Mouse (Mus musculus) adrenal gland, adult 18-20 months (tissue): Measurements from ENCODE around the gene Elfn1. TPM values are rescaled to one million over a fixed set of nuclear protein-coding genes. Genes with fewer than 3 reads are reported as not detected.
"Not testable (repeated sequence)": the region's sequence is repeated elsewhere in the genome, so short reads cannot be mapped to it uniquely, and the experiment has no call there.

Source experiments
- DNase-seq, 2 experiments: peaks; one replicate each; pipeline ENCODE4 v3.0.0; 2021 to 2022; ENCODE audit warnings: low spot score in 2 of 2
- total RNA-seq, 2 experiments: library from RNA; stranded (reverse); gene quantifications; 1 replicate in 1 of 2; 2 replicates in 1 of 2; pipeline ENCODE4 v1.2.3; 2021

Gene Elfn1
- total RNA-seq, 2 experiments from 2014 or later = 0.10 to 19.6 TPM

GRCm38 (mm10) chr5:139969151-139969948 lies 61.6 kb downstream of the Elfn1 start:
- no peak for DNase-seq

GRCm38 (mm10) chr5:139970186-139970631 lies 62.5 kb downstream of the Elfn1 start:
- peak; percentile 53 to 55 for DNase-seq

DNA sequence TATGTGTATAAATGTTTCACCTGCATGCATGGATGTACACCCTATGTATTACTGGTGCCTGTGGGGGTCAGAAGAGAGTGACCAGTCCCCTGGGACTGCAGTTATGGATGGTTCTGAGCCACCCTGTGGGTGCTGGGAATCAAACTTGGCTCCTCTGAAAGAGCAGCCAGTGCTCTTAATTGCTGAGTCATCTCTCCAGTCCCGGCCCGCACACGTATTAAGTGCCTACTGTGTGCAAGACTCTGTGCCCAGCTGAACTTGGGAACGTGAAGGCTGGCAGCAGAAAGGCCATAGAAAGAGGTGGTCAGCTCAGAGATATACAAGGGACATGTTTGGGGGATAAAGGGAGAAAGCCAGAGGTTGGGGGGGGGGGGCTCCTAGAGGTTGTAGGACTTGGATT lies 68.8 kb downstream of the Elfn1 start:
- no peak for DNase-seq

GRCm38 (mm10) chr5:139977476-139977875 lies 69.7 kb downstream of the Elfn1 start:
- DNase-seq = no peak

- no peak for DNase-seq
Observed at GRCm38 (mm10) chr5:139978525-139979276, 71.0 kb downstream of the Elfn1 start.

- DNase-seq = no peak
Observed at GRCm38 (mm10) chr5:139979371-139979770, 71.6 kb downstream of the Elfn1 start.

DNA sequence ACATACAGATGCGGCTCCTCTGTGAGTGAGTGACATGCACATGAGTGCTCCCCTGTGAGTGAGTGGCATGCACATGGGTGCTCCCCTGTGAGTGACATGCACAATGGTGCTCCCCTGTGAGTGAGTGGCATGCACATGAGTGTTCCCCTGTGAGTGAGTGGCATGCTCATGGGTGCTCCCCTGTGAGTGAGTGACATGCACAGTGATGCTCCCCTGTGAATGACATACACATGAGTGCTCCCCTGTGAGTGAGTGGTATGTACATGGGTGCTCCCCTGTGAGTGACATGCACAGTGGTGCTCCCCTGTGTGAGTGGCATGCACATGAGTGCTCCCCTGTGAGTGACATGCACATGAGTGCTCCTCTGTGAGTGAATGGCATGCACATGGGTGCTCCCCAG lies 74.2 kb downstream of the Elfn1 start:
- DNase-seq = no peak

GRCm38 (mm10) chr5:139985073-139985746 lies 77.5 kb downstream of the Elfn1 start:
- no peak for DNase-seq

DNA sequence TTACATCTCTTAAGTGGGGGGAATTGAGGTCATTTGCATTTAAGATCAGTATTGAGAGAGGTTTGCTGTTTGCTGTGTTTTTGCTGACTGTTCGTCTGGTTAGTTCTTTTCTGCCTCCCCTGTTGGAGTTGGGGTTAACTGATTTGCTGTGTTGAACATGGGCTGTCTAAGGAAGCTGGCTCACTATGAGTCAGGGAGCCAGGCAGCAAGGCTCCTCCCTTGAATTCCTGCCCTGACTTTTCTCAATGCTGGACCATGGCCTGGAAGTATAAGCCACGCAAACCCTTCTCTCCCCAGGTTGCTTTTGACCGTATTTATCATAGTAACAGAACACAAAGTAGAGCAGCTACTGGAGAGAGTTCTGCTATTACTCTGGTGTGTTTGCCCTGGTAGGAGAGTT lies 83.8 kb downstream of the Elfn1 start:
- no peak for DNase-seq

DNA sequence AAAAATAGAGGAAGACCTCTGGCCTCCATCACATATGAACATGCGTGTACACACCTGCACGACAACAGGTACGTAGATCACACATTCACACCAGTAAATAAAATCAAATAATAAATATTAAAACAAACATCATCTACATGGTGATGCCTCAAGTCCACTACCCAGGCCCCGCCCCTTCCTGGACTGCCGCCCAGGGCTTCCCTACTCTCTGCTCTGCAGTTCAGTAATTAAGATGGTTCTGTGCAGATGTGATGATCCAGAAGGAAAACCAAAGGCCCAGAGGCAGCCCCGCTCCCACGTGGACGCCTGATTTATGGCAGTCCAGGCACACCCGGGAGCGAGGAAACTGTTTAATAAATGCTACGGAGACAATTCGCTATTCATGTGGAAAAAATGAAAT lies 90.6 kb downstream of the Elfn1 start:
- DNase-seq = not testable (repeated sequence)

- DNase-seq = no peak
Observed at GRCm38 (mm10) chr5:139998916-139999315, 91.2 kb downstream of the Elfn1 start.

- DNase-seq = no peak
Observed at GRCm38 (mm10) chr5:140002541-140002940, 94.8 kb downstream of the Elfn1 start.

DNA sequence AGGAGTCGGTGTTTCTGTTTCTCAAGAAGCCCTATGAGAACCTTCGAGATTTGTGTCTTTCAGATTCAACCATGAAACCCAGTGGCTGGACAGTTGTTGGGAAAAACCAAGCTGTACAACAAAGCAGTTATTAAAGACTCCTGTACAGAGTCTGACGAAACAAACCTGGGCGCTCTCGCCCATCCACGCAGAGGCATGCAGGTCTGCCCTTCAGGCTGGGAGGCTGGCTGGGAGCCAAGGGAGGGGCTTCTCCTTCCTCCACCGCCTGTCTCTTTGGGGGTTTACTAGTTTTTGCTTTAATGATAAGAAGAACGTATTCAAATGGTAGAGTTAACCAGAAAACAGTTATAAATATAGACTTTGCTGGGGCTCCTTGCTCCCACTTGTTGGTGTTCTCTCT lies 99.1 kb downstream of the Elfn1 start:
- no peak for DNase-seq

DNA sequence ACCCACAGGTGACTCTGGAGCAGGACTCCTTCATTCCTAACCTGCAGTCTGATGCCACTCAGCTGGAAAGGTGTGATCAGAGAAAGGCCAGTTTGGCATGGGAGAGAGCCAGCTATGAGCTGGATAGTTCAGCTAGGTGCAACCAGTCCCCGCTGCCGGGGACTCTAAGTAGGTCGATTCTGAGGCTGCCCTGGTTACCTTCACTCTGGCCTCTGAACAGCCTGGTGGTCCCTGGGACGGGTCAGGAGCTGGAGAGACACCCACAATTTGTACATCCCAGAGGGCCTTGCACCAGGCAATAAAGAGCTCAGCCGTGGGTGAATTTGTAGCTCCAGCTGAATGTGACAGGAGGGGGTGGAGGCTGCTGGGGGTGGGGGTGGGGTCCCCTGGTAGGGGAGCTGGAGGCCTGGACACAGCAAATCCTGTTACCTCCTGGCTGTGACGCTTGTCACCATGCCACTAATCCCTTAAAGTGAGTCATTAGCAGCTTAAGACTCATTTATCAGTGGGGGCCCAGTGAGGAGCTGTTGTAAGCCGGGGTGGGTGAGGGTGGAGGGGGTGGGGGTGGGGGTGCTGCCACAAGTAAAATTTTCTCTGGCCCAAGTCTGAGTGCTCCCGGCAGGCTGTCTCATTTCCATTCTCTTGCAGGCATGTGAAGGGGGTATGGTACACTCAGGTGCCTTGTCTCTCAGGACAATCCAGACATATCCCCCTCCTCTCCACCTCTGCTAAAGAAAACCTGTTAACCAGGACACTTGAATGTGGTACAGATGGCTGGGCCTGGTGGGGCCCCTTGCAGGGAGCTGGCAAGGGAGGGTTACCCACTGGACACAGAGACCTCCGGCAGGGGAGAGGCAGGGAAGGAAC lies 100.1 kb downstream of the Elfn1 start:
- no peak for DNase-seq

DNA sequence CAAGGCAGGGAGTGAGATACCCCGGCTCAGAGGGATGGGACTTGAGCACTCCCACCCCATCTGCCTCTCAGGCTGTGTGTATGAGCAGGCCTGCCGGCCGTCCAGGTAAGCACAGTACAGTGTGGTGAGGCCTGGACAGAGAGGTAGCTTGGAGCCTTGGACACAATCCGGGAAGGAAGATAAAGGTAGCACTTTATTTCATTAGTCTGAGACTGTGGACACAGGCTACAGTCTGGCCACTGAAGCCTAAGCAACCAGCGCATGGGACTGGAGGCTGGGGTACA lies 100.7 kb downstream of the Elfn1 start:
- no peak for DNase-seq

- no peak for DNase-seq
Observed at GRCm38 (mm10) chr5:140009083-140009655, 101.4 kb downstream of the Elfn1 start.

DNA sequence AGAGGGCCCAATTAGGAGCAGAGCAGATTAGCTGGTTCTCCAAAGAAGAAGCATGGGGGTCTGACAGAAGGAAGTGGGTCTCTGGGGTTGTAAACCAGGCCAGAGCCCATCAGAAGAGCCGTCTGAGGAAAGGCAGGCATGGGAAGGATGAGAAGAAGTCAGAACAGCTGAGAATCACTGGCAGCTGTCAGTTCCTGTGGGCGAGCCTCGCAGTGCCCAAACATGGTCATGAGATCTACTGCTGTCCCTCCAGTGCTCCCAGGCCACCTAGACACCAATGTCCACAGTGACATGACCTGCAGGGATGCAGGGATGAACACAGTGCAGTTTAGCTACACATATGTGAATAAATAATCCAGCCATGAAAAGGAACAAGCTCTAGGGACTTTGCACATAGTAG lies 102.7 kb downstream of the Elfn1 start:
- DNase-seq = no peak

DNA sequence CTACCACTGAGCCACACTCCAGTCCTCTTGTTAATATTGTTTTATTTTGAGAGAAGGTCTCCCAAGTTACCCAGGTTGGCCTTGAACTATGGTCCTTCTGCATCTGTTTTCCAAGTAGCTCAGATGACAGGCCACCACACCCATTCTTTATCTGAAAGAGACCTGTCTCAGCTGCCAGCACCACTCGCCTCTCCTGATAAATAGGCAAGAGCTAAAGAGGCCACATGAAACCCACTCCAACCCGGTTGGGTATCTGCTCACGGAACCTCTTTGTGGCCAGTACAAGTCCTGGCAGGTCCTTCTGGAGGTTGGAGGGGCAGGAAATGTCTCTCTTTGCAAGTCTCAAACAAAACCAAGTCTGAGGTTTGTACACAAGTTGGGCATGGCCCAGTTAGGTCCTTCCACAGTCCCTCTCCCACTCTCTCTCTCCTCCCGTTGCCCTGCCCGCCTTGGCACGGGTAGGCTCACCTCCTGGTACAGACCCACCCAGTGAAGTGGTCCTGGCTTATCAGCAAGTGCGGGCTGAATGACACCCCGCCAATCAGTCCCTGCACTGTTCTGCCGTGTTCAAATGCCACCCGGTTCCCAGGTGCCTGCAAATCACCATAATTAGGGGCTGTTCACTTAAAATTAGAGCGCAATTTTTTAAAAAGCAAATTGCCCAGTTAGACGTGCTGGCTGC lies 104.7 kb downstream of the Elfn1 start:
- no peak for DNase-seq

DNA sequence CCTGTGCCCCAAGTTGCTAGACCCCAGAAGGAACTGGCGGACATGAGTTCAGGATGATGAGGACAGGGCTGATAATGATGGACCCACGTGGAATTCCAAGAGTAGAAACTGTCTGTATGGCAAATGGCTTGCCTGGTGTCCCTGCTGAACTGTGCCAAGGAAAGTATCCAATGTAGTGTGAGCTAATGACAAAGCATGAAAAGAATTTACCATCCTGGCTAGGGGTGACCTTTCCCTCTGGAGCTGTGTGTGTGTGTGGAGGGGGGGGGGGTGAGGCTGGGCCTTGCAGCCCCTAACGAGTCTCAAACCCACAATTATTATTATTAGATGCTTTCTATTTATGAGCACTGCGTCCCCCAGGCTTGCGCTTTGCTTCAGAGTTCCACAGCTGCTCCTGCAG lies 105.9 kb downstream of the Elfn1 start:
- DNase-seq = no peak

- DNase-seq = no peak
Observed at GRCm38 (mm10) chr5:140016896-140017295, 109.2 kb downstream of the Elfn1 start.
